Mouse (Mus musculus): ENCODE data around the gene Zfpm1. TPM values are rescaled to one million over a fixed set of nuclear protein-coding genes. Genes with fewer than 3 reads are reported as not detected.
A peak's percentile ranks its signal among the peaks of the same experiment; 100 is the strongest.

Zfpm1 gene
- polyA plus RNA-seq, 1 experiment from 2014 or later: 6.1 TPM

GRCm38 (mm10) chr8:122371706-122372105 lies 89.8 kb downstream of the Zfpm1 start:
- Histone ChIP-seq H3K9ac (ENCODE audit: low read length) (no peak overlapping the region), H3K4me2 (ENCODE audit: low read length) (no peak overlapping the region), H3K36me3 (ENCODE audit: control insufficient read depth, insufficient read depth, low read length) (no peaks in the 10 kb centered on the region), H3K4me1 (ENCODE audit: control insufficient read depth in 2 of 2, insufficient read depth in 2 of 2, low read length in 2 of 2) (peaks cover 15 to 17% of the 10 kb centered on the region in 2 experiments), H3K4me3 (ENCODE audit: control insufficient read depth in 1 of 2, insufficient read depth in 1 of 2, low read depth in 1 of 2, low read length in 2 of 2) (no peak overlapping the region), H3K27ac (replicated peaks in 1 of 2; ENCODE audit: control insufficient read depth in 1 of 2, insufficient read depth in 1 of 2, low read depth in 2 of 2, low read length in 2 of 2) (no peak overlapping the region), H3K9me3 (ENCODE audit: control insufficient read depth, low read length) (no peaks in the 10 kb centered on the region), H3K27me3 (ENCODE audit: control insufficient read depth, insufficient read depth, low read length) (no peaks in the 10 kb centered on the region)
- 62% methylated on average over 6 of the region's 6 CpGs for WGBS
- ATAC-seq (ENCODE audit: insufficient number of reproducible peaks, insufficient read depth, low FRiP score, low read depth): no peak

GRCm38 (mm10) chr8:122375320-122375719 lies 93.4 kb downstream of the Zfpm1 start:
- Histone ChIP-seq H3K27ac (replicated peaks in 1 of 2; ENCODE audit: control insufficient read depth in 1 of 2, insufficient read depth in 1 of 2, low read depth in 2 of 2, low read length in 2 of 2) (no peak overlapping the region), H3K27me3 (ENCODE audit: control insufficient read depth, insufficient read depth, low read length) (no peaks in the 10 kb centered on the region), H3K9me3 (ENCODE audit: control insufficient read depth, low read length) (no peaks in the 10 kb centered on the region), H3K36me3 (ENCODE audit: control insufficient read depth, insufficient read depth, low read length) (peaks cover 22% of the 10 kb centered on the region), H3K4me1 (ENCODE audit: control insufficient read depth in 2 of 2, insufficient read depth in 2 of 2, low read length in 2 of 2) (peaks cover 7 to 16% of the 10 kb centered on the region in 2 experiments; a peak in 3 of 4 replicates), H3K4me2 (ENCODE audit: low read length) (no peak overlapping the region), H3K4me3 (ENCODE audit: control insufficient read depth in 1 of 2, insufficient read depth in 1 of 2, low read depth in 1 of 2, low read length in 2 of 2) (no peak overlapping the region), H3K9ac (ENCODE audit: low read length) (no peak overlapping the region)
- 90% methylated on average over 7 of the region's 7 CpGs for WGBS
- no peak for ATAC-seq (ENCODE audit: insufficient number of reproducible peaks, insufficient read depth, low FRiP score, low read depth)

DNA sequence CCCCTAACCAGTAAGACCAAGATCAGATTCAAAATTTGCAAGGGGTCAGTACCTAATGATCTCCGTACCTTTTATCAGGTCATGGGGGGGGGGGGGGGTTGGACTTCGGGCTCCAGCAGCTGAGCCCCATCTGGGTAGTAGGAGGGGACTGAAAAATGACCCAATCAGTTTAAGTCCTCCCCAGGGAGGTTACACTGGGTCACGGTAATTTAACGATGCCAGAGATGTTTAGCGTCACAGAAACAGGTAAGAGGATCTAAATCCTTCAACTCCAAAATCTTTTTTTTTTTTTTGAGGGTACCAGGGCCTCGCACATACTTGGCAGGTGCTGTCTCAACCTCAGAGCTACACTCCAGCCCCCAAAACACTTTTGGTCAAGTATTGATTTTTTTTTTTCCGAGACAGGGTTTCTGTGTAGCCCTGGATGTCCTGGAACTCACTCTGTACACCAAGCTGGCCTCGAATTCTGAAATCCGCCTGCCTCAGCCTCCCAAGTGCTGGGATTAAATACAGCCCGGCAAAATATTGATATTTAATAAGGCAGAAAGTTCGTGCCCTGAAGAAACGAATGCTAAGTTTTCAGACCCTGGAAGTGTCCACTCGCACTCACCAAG lies 93.9 kb downstream of the Zfpm1 start:
- peak overlapping the region; percentile 69 for H3K9ac ChIP-seq (ENCODE audit: low read length)
- peak overlapping the region; percentile 58 to 93 for H3K27ac ChIP-seq (replicated peaks in 1 of 2; ENCODE audit: control insufficient read depth in 1 of 2, insufficient read depth in 1 of 2, low read depth in 2 of 2, low read length in 2 of 2)
- peak overlapping the region; percentile 69 for H3K4me2 ChIP-seq (ENCODE audit: low read length)
- peak overlapping the region; percentile 43 to 92 for H3K4me3 ChIP-seq (ENCODE audit: control insufficient read depth in 1 of 2, insufficient read depth in 1 of 2, low read depth in 1 of 2, low read length in 2 of 2)
- H3K27me3 ChIP-seq (ENCODE audit: control insufficient read depth, insufficient read depth, low read length): no peaks in the 10 kb centered on the region
- H3K9me3 ChIP-seq (ENCODE audit: control insufficient read depth, low read length): no peaks in the 10 kb centered on the region
- H3K36me3 ChIP-seq (ENCODE audit: control insufficient read depth, insufficient read depth, low read length): peaks cover 28% of the 10 kb centered on the region
- ATAC-seq (ENCODE audit: insufficient number of reproducible peaks, insufficient read depth, low FRiP score, low read depth): 0 out of 2 replicates have a peak, but pooled peaks have one; percentile 2
- peaks cover 7 to 16% of the 10 kb centered on the region in 2 experiments; a peak in 3 of 4 replicates for H3K4me1 ChIP-seq (ENCODE audit: control insufficient read depth in 2 of 2, insufficient read depth in 2 of 2, low read length in 2 of 2)
- WGBS: 25% methylated on average over 13 of the region's 13 CpGs

GRCm38 (mm10) chr8:122376365-122377231 lies 94.7 kb downstream of the Zfpm1 start, which contains the start of gene Zc3h18:
Gene Zc3h18, plus strand, starts transcription at chr8:122376609.
- H3K4me1 ChIP-seq (ENCODE audit: control insufficient read depth in 2 of 2, insufficient read depth in 2 of 2, low read length in 2 of 2): peaks cover 7 to 16% of the 10 kb centered on the region in 2 experiments; a peak in 3 of 4 replicates
- WGBS: under 1% methylated on average over 77 of the region's 107 CpGs
- H3K9ac ChIP-seq (ENCODE audit: low read length): peak within 1 kb of the TSS; percentile 94
- ATAC-seq (ENCODE audit: insufficient number of reproducible peaks, insufficient read depth, low FRiP score, low read depth): peak; percentile 92
- H3K27ac ChIP-seq (replicated peaks in 1 of 2; ENCODE audit: control insufficient read depth in 1 of 2, insufficient read depth in 1 of 2, low read depth in 2 of 2, low read length in 2 of 2): peak within 1 kb of the TSS; percentile 92 to 93
- H3K36me3 ChIP-seq (ENCODE audit: control insufficient read depth, insufficient read depth, low read length): peaks cover 33% of the 10 kb centered on the region
- H3K4me2 ChIP-seq (ENCODE audit: low read length): peak within 1 kb of the TSS; percentile 88
- H3K4me3 ChIP-seq (ENCODE audit: control insufficient read depth in 1 of 2, insufficient read depth in 1 of 2, low read depth in 1 of 2, low read length in 2 of 2): peak within 1 kb of the TSS; percentile 85 to 92
- H3K27me3 ChIP-seq (ENCODE audit: control insufficient read depth, insufficient read depth, low read length): no peaks in the 10 kb centered on the region
- no peaks in the 10 kb centered on the region for H3K9me3 ChIP-seq (ENCODE audit: control insufficient read depth, low read length)

- 87% methylated on average over 4 of the region's 4 CpGs for WGBS
- no peak overlapping the region for H3K4me3 ChIP-seq (ENCODE audit: control insufficient read depth in 1 of 2, insufficient read depth in 1 of 2, low read depth in 1 of 2, low read length in 2 of 2)
- no peaks in the 10 kb centered on the region for H3K27me3 ChIP-seq (ENCODE audit: control insufficient read depth, insufficient read depth, low read length)
- H3K36me3 ChIP-seq (ENCODE audit: control insufficient read depth, insufficient read depth, low read length): peaks cover 90% of the 10 kb centered on the region
- H3K9me3 ChIP-seq (ENCODE audit: control insufficient read depth, low read length): no peaks in the 10 kb centered on the region
- no peak overlapping the region for H3K4me2 ChIP-seq (ENCODE audit: low read length)
- no peak overlapping the region for H3K27ac ChIP-seq (replicated peaks in 1 of 2; ENCODE audit: control insufficient read depth in 1 of 2, insufficient read depth in 1 of 2, low read depth in 2 of 2, low read length in 2 of 2)
- H3K9ac ChIP-seq (ENCODE audit: low read length): no peak overlapping the region
- H3K4me1 ChIP-seq (ENCODE audit: control insufficient read depth in 2 of 2, insufficient read depth in 2 of 2, low read length in 2 of 2): peaks cover 0 to 2% of the 10 kb centered on the region in 2 experiments; a peak in 2 of 4 replicates
- no peak for ATAC-seq (ENCODE audit: insufficient number of reproducible peaks, insufficient read depth, low FRiP score, low read depth)
Measured at GRCm38 (mm10) chr8:122383039-122383438, 101.1 kb downstream of the Zfpm1 start.

Other genes starting within 250 kb of the Zfpm1 start
- gene Trhr2, start 78.6 kb downstream of the Zfpm1 start, polyA plus RNA-seq (2014; fragmentation: Nextera tagmentation; extraction: Ambion mirVana): not detected in 2 replicates
- 17.7 and 19.6 TPM in 2 replicates for gene Zc3h18, start 94.5 kb downstream of the Zfpm1 start, polyA plus RNA-seq (2014; fragmentation: Nextera tagmentation; extraction: Ambion mirVana)
- gene Il17c, start 139.9 kb downstream of the Zfpm1 start, polyA plus RNA-seq (2014; fragmentation: Nextera tagmentation; extraction: Ambion mirVana): not detected in 2 replicates
- gene Cyba, start 150.8 kb downstream of the Zfpm1 start, polyA plus RNA-seq (2014; fragmentation: Nextera tagmentation; extraction: Ambion mirVana): 194 and 196 TPM in 2 replicates
- gene Mvd, start 161.3 kb downstream of the Zfpm1 start, polyA plus RNA-seq (2014; fragmentation: Nextera tagmentation; extraction: Ambion mirVana): 14.4 and 17.9 TPM in 2 replicates
- 2.6 TPM in 2 replicates for gene Snai3, start 178.6 kb downstream of the Zfpm1 start, polyA plus RNA-seq (2014; fragmentation: Nextera tagmentation; extraction: Ambion mirVana)
- gene Rnf166, start 193.9 kb downstream of the Zfpm1 start, polyA plus RNA-seq (2014; fragmentation: Nextera tagmentation; extraction: Ambion mirVana): 39.8 and 40.8 TPM in 2 replicates
- gene Ctu2, start 194.0 kb downstream of the Zfpm1 start, polyA plus RNA-seq (2014; fragmentation: Nextera tagmentation; extraction: Ambion mirVana): 24.9 and 33.0 TPM in 2 replicates